Comparison of ENCODE assay signal across 8 mouse cellular contexts in genomic region chr12:20990132-20990531, GRCm38 (mm10). TPM values are rescaled to one million over a fixed set of nuclear protein-coding genes. Genes with fewer than 3 reads are reported as not detected.
A peak's percentile ranks its signal among the peaks of the same experiment; 100 is the strongest.
DNase-seq lines count a peak whose midpoint lies in the region; ATAC-seq and TF ChIP-seq lines count a peak whose summit lies in the region.
"Not testable (repeated sequence)": the region's sequence is repeated elsewhere in the genome, so short reads cannot be mapped to it uniquely, and the experiment has no call there.

TSS of gene Asap2 (plus strand) at chr12:20990459.

- WGBS in hindbrain, embryonic 11.5 days, result 0% methylated on average over 13 of the region's 38 CpGs
- WGBS in liver, embryonic 13.5 days (ENCODE audit: insufficient replicate concordance), result 0% methylated on average over 24 of the region's 38 CpGs
- 1% methylated on average over 22 of the region's 38 CpGs for WGBS in neural tube, embryonic 11.5 days
- 0% methylated on average over 20 of the region's 38 CpGs for WGBS in stomach, embryonic 15.5 days

- H3K36me3 ChIP-seq in hindbrain, embryonic 11.5 days (ENCODE audit: control insufficient read depth, insufficient read depth, low read length); liver, embryonic 13.5 days; neural tube, embryonic 11.5 days (ENCODE audit: control insufficient read depth, insufficient read depth, low read length); stomach, embryonic 15.5 days: not testable (repeated sequence)

- peak within 1 kb of the TSS; percentile 47; the same call in 1 of the 2 replicates for H3K9ac ChIP-seq in hindbrain, embryonic 11.5 days (ENCODE audit: low read depth, low read length)
- 0 out of 2 replicates have a peak within 1 kb of the TSS, but pooled peaks have one; percentile 41 for H3K9ac ChIP-seq in liver, embryonic 13.5 days
- H3K9ac ChIP-seq in neural tube, embryonic 11.5 days (ENCODE audit: low read length), result peak within 1 kb of the TSS; percentile 48
- H3K9ac ChIP-seq in stomach, embryonic 15.5 days, result not testable (repeated sequence)

- H3K27me3 ChIP-seq in hindbrain, embryonic 11.5 days (ENCODE audit: control insufficient read depth, insufficient read depth, low read length); liver, embryonic 13.5 days; neural tube, embryonic 11.5 days (ENCODE audit: control insufficient read depth, insufficient read depth, low read length); stomach, embryonic 15.5 days (replicated peaks): not testable (repeated sequence)

- TF ChIP-seq CTCF in layer of hippocampus, adult 2 months (conservative IDR thresholded peaks at IDR 0.05), result not testable (repeated sequence)

- not testable (repeated sequence) for H3K27ac ChIP-seq in hindbrain, embryonic 11.5 days (ENCODE audit: low read depth, low read length); liver, embryonic 13.5 days; neural tube, embryonic 11.5 days (ENCODE audit: low read depth, low read length); stomach, embryonic 15.5 days
- H3K27ac ChIP-seq in layer of hippocampus, adult 2 months, result peak within 1 kb of the TSS; percentile 70; the same call in 1 of the 2 replicates

- H3K4me2 ChIP-seq in hindbrain, embryonic 11.5 days (replicated peaks; ENCODE audit: low read depth, low read length), result peak within 1 kb of the TSS; percentile 17; the same call in 1 of the 2 replicates
- H3K4me2 ChIP-seq in liver, embryonic 13.5 days, result peak within 1 kb of the TSS; percentile 62
- peak within 1 kb of the TSS; percentile 28; the same call in 1 of the 2 replicates for H3K4me2 ChIP-seq in neural tube, embryonic 11.5 days (ENCODE audit: low read depth)
- peak within 1 kb of the TSS; percentile 47 for H3K4me2 ChIP-seq in stomach, embryonic 15.5 days

- not testable (repeated sequence) for ATAC-seq in hindbrain, embryonic 11.5 days (ENCODE audit: low FRiP score); liver, embryonic 13.5 days (ENCODE audit: low read depth); neural tube, embryonic 11.5 days (ENCODE audit: insufficient read depth, low FRiP score, low TSS enrichment); stomach, embryonic 15.5 days (ENCODE audit: insufficient read depth, low FRiP score, low read depth)

- H3K9me3 ChIP-seq in hindbrain, embryonic 11.5 days (ENCODE audit: control insufficient read depth, low read length); liver, embryonic 13.5 days (replicated peaks); neural tube, embryonic 11.5 days (ENCODE audit: control insufficient read depth, low read length); stomach, embryonic 15.5 days: not testable (repeated sequence)

- DNase-seq in CD8-positive naive resting alpha-beta T cell, adult 2 months (ENCODE audit: low read depth in 2 of 2, low spot score in 2 of 2), result peak; percentile 29 to 35
- peak; percentile 15 to 20 for DNase-seq in cerebellum, postnatal 14 days
- peak; percentile 22 for DNase-seq in gastrocnemius, adult 18-20 months (ENCODE audit: low spot score)
- DNase-seq in hindbrain, embryonic 11.5 days (ENCODE audit: low spot score), result peak; percentile 1
- DNase-seq in layer of hippocampus, adult 2 months (ENCODE audit: low spot score in 2 of 2), result peak; percentile 47 to 55
- not testable (repeated sequence) for DNase-seq in liver, embryonic 13.5 days
- DNase-seq in neural tube, embryonic 11.5 days (ENCODE audit: low spot score), result peak; percentile 10

- peak within 1 kb of the TSS; percentile 41 for H3K4me3 ChIP-seq in hindbrain, embryonic 11.5 days (ENCODE audit: low read depth, low read length)
- peak within 1 kb of the TSS; percentile 58 for H3K4me3 ChIP-seq in layer of hippocampus, adult 2 months
- H3K4me3 ChIP-seq in liver, embryonic 13.5 days (replicated peaks), result peak within 1 kb of the TSS; percentile 57
- H3K4me3 ChIP-seq in neural tube, embryonic 11.5 days (ENCODE audit: low read depth, low read length), result peak within 1 kb of the TSS; percentile 39
- peak within 1 kb of the TSS; percentile 48 for H3K4me3 ChIP-seq in stomach, embryonic 15.5 days (replicated peaks)

- not testable (repeated sequence) for H3K4me1 ChIP-seq in hindbrain, embryonic 11.5 days (replicated peaks; ENCODE audit: control insufficient read depth, insufficient read depth, low read length); liver, embryonic 13.5 days (replicated peaks); neural tube, embryonic 11.5 days (ENCODE audit: control insufficient read depth, insufficient read depth, low read length); stomach, embryonic 15.5 days

RNA-seq across cellular contexts. Expression of gene Asap2, which starts in this region (rescaled TPM):
- 1 to 10 TPM; 4.4 to 4.9 TPM for total RNA-seq in gastrocnemius, adult 18-20 months (2021)
- polyA plus RNA-seq in hindbrain, embryonic 11.5 days (2014; fragmentation: Nextera tagmentation; extraction: Ambion mirVana), result 15.3 and 18.4 TPM in 2 replicates
- total RNA-seq in layer of hippocampus, adult 2 months (2021), result 10 to 100 TPM; 38.6 to 40.1 TPM
- 1.1 and 1.6 TPM in 2 replicates for polyA plus RNA-seq in liver, embryonic 13.5 days (2015; fragmentation: Nextera tagmentation; extraction: Ambion mirVana)
- 17.8 and 18.7 TPM in 2 replicates for polyA plus RNA-seq in neural tube, embryonic 11.5 days (2014; fragmentation: Nextera tagmentation; extraction: Ambion mirVana)
- polyA plus RNA-seq in stomach, embryonic 15.5 days (2015; fragmentation: Nextera tagmentation; extraction: Ambion mirVana), result 7.6 and 8.9 TPM in 2 replicates

Comparison
In these comparisons a context has a peak if more than half of its experiments do, and no peak if none do; other contexts are left out.
1. RNA of gene Asap2 (total RNA-seq): 38.6 to 40.1 TPM in layer of hippocampus, adult 2 months; 4.4 to 4.9 TPM in gastrocnemius, adult 18-20 months; every median in the first group is over 4 times any median in the second.
2. Peak in every context shown above with its lines, with median percentiles within 50 percentile points of each other: H3K4me2 ChIP-seq and H3K4me3 ChIP-seq.